Mouse (Mus musculus) liver, embryonic 11.5 days (tissue): ENCODE results near the gene Slc25a23. TPM values are rescaled to one million over a fixed set of nuclear protein-coding genes. Genes with fewer than 3 reads are reported as not detected.
A peak's percentile ranks its signal among the peaks of the same experiment; 100 is the strongest.

Experiments used
- ATAC-seq: fragments of 200-750 bp; cut with Nextera tagmentation; replicated peaks from 2 replicates; pipeline ENCODE4 v1.8.0; 2017; ENCODE audit warnings: moderate number of reproducible peaks, mild to moderate bottlenecking, moderate TSS enrichment, moderate library complexity; ENCODE audit not compliant: low FRiP score
- DNase-seq: peaks from one replicate; pipeline ENCODE4 v3.0.0-alpha.2; 2017; ENCODE audit warnings: low spot score
- H3K27ac ChIP-seq: fragments of 300-500 bp; sonication (generic); 2 replicates; pipeline ENCODE4 v1.5.1; 2014; ENCODE audit warnings: mild to moderate bottlenecking, low read depth, low read length, control low read depth
- H3K27me3 ChIP-seq: fragments of 300-500 bp; sonication (generic); replicated peaks from 2 replicates; pipeline ENCODE4 v1.6.1; 2014; ENCODE audit warnings: low read length, mixed read lengths; ENCODE audit not compliant: control insufficient read depth, insufficient read depth
- H3K36me3 ChIP-seq: fragments of 300-500 bp; sonication (generic); 2 replicates; pipeline ENCODE4 v1.6.1; 2014; ENCODE audit warnings: mild to moderate bottlenecking, low read length, moderate library complexity, mixed read lengths; ENCODE audit not compliant: control insufficient read depth, insufficient read depth
- H3K4me1 ChIP-seq: fragments of 300-500 bp; sonication (generic); replicated peaks from 2 replicates; pipeline ENCODE4 v1.6.1; 2014; ENCODE audit warnings: low read length, mixed read lengths; ENCODE audit not compliant: control insufficient read depth, insufficient read depth
- H3K4me2 ChIP-seq: fragments of 300-500 bp; sonication (generic); 2 replicates; pipeline ENCODE4 v1.6.1; 2014; ENCODE audit warnings: mild to moderate bottlenecking, control low read depth, moderate library complexity
- H3K4me3 ChIP-seq: fragments of 300-500 bp; sonication (generic); 2 replicates; pipeline ENCODE4 v1.5.1; 2014; ENCODE audit warnings: low read depth, low read length, control low read depth
- H3K9ac ChIP-seq: fragments of 300-500 bp; sonication (generic); 2 replicates; pipeline ENCODE4 v1.6.1; 2014; ENCODE audit warnings: low read depth, low read length, control low read depth
- H3K9me3 ChIP-seq: fragments of 300-500 bp; sonication (generic); 2 replicates; pipeline ENCODE4 v1.6.1; 2016; ENCODE audit warnings: low read length, inconsistent platforms, mixed read lengths; ENCODE audit not compliant: control insufficient read depth
- WGBS: fragments of 180-500 bp; shearing (Covaris S2); extraction: QIAGEN DNeasy Blood & Tissue Kit; methylation state at CpG from one replicate; pipeline ENCODE4 v1.1.7; 2014; 5-methylcytosine and 5-hydroxymethylcytosine counted together
- polyA plus RNA-seq: library from polyadenylated mRNA; unstranded; fragments of >200 nt; fragmentation: Nextera tagmentation; extraction: Ambion mirVana; gene quantifications from 2 replicates; pipeline ENCODE4 v1.2.1, GENCODE M21; 2014

The Slc25a23 gene
- polyA plus RNA-seq, 1 experiment from 2014 or later: 6.3 TPM

DNA sequence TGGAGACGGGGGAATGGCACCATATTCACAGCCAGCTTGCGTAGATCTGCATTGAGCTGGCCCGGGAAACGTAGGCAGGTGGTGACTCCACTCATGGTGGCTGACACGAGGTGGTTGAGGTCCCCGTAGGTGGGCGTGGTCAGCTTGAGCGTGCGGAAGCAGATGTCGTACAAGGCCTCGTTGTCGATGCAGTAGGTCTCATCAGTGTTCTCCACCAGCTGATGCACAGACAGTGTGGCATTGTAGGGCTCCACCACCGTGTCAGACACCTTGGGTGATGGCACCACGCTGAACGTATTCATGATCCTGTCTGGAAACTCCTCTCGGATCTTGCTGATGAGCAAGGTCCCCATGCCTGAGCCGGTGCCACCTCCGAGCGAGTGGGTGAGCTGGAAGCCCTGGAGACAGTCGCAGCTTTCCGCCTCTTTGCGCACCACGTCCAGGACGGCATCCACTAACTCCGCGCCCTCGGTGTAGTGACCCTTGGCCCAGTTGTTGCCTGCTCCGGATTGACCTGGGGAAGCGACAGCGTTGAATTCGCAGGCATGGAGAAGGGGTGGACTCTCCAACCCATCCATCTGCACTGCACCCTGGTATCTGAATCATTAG lies 21.7 kb upstream of the Slc25a23 start:
- Histone ChIP-seq H3K27me3 (0 out of 2 replicates have a peak, but pooled peaks cover 3% of the 10 kb centered on the region), H3K4me1 (peaks cover 6% of the 10 kb centered on the region; the same call in 1 of the 2 replicates), H3K27ac (no peak overlapping the region), H3K36me3 (no peaks in the 10 kb centered on the region), H3K4me2 (no peak overlapping the region), H3K4me3 (no peak overlapping the region), H3K9ac (no peak overlapping the region), H3K9me3 (no peaks in the 10 kb centered on the region)
- no peak for ATAC-seq
- 90% methylated on average over 31 of the region's 31 CpGs for WGBS
- no peak for DNase-seq

DNA sequence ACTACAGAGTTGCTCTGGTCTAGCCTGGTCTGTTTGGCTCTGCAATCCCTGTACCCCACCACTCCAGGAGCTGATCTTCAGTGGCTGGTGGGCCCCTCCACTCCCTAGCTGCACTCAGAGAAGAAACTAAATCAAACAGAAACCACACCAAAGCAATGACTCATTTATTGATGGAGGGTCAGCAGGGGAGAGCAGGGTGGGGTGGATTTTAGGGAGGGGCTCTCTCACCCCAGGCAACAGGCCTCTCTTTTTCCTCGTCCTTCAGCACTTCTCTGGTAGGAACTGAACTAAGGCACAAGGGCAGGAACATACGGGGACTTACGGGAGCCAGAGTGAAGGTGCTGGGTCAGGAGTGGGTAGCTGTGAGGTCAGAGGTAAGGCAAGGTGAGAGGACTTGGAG lies 20.3 kb upstream of the Slc25a23 start:
- 65% methylated on average over 3 of the region's 3 CpGs for WGBS
- H3K9ac ChIP-seq: no peak overlapping the region
- no peak for ATAC-seq
- H3K36me3 ChIP-seq: no peaks in the 10 kb centered on the region
- DNase-seq: no peak
- H3K4me3 ChIP-seq: no peak overlapping the region
- H3K4me1 ChIP-seq: peaks cover 6% of the 10 kb centered on the region; the same call in 1 of the 2 replicates
- H3K4me2 ChIP-seq: no peak overlapping the region
- H3K9me3 ChIP-seq: no peaks in the 10 kb centered on the region
- H3K27me3 ChIP-seq: no peaks in the 10 kb centered on the region
- H3K27ac ChIP-seq: no peak overlapping the region

DNA sequence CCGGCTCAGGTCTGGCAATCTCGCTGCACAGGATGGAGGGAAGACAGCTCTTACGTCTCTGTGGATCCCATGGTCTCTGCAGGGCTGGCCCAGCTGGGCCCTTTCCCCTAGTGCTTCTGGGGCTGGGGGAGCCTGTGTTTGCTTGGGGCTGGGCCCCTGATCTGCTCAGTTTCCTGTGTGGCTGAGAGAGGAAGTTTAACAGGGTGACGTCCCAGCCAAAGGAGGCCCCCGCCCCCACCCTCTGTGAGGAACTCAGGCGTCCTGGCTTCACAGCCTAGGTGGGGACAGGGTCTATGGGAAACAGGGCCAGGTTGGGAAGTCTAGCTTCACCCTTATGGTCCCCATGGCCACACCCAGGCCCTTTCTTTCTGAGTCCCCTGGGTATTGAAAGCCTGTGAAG lies 18.7 kb upstream of the Slc25a23 start, which contains the start of gene Dennd1c:
Gene Dennd1c, minus strand, starts transcription at position 179 of the 400 bp plus-strand sequence.
- Histone ChIP-seq H3K36me3 (no peaks in the 10 kb centered on the region), H3K27me3 (no peaks in the 10 kb centered on the region), H3K4me1 (peaks cover 6% of the 10 kb centered on the region; the same call in 1 of the 2 replicates), H3K9ac (0 out of 2 replicates have a peak within 1 kb of the TSS, but pooled peaks have one; percentile 1), H3K4me2 (peak within 1 kb of the TSS; percentile 26), H3K4me3 (no peak within 1 kb of the TSS), H3K9me3 (no peaks in the 10 kb centered on the region), H3K27ac (no peak within 1 kb of the TSS)
- ATAC-seq (peak; percentile 38), DNase-seq (no peak)
- WGBS: 25% methylated on average over 6 of the region's 6 CpGs

DNA sequence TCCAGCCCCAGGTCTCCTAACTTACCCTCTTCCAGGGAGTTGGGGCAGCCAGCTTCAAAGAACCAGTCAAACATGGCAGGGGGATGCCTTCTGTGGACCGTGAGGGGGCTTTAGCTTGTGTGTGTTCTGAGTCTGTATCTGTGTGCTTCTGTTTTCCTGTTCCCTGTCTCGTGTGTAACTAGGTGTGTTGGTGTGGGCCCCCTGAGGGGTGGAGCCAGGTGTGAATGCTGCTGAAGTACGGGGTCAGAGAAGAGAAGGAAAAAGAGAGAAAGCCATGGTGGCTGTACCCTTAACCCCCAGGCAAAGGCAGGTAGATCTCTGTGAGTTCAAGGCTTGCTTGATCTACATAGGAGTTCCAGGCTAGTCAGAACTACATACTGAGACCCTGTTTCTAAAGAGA lies 17.3 kb upstream of the Slc25a23 start:
- WGBS: 54% methylated on average over 3 of the region's 3 CpGs

DNA sequence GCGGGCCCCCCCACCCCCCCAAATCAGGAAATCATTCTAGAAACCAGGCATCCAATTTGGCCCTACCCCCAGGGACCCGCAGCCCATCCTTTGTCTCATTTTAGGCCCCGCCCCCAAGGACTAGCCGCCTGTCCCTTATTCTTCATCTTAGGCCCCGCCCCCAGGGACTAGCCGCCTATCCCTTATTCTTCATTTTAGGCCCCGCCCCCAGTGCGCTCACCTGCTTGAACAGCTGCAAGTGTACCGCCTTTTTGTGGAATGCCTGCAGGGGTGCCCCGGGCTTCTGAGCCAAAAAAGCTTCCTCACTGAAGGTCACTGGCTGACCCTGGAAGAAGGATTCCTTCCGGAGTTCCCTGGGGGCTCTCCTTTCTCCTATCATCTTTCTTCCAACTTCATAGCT lies 11.0 kb upstream of the Slc25a23 start:
- Histone ChIP-seq H3K4me3 (no peak overlapping the region), H3K27ac (no peak overlapping the region), H3K9me3 (no peaks in the 10 kb centered on the region), H3K4me2 (peak overlapping the region; percentile 22; the same call in 1 of the 2 replicates), H3K27me3 (no peaks in the 10 kb centered on the region), H3K4me1 (no peaks in the 10 kb centered on the region; the same call in 1 of the 2 replicates), H3K36me3 (no peaks in the 10 kb centered on the region), H3K9ac (no peak overlapping the region)
- DNase-seq: no peak
- no peak; the same call in 1 of the 2 replicates for ATAC-seq
- WGBS: 12% methylated on average over 11 of the region's 11 CpGs

More for the DNA sequence above, 17.3 kb upstream of the Slc25a23 start:
- Histone ChIP-seq H3K4me1 (peaks cover 6% of the 10 kb centered on the region; the same call in 1 of the 2 replicates), H3K9me3 (no peaks in the 10 kb centered on the region), H3K27ac (no peak overlapping the region), H3K27me3 (no peaks in the 10 kb centered on the region), H3K36me3 (no peaks in the 10 kb centered on the region), H3K9ac (no peak overlapping the region), H3K4me3 (no peak overlapping the region), H3K4me2 (no peak overlapping the region)
- no peak for DNase-seq
- no peak for ATAC-seq

DNA sequence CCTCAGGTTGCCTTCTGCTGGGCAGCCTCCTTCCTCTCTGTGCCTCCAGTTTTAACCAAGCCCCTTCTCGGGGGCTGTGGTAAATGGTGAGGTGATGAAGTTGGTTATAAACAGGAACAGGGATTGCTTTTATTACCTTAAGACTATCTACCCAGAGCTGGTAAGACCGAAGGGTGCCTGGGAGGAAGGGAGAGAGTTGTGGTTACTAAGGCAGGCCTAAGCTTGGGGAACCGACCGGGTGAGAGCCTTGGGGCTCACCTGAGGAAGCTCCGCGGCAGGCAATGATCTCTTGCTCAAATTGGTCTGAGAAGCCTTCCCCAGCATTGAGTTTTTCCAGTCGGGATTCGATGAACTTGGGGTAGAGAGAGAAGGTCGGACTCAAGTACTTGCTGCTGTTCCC lies 10.6 kb upstream of the Slc25a23 start:
- Histone ChIP-seq H3K9ac (no peak overlapping the region), H3K9me3 (no peaks in the 10 kb centered on the region), H3K36me3 (no peaks in the 10 kb centered on the region), H3K27me3 (no peaks in the 10 kb centered on the region), H3K4me1 (no peaks in the 10 kb centered on the region; the same call in 1 of the 2 replicates), H3K27ac (no peak overlapping the region), H3K4me2 (peak overlapping the region; percentile 18; the same call in 1 of the 2 replicates), H3K4me3 (no peak overlapping the region)
- ATAC-seq: no peak
- DNase-seq: no peak
- 16% methylated on average over 9 of the region's 9 CpGs for WGBS

DNA sequence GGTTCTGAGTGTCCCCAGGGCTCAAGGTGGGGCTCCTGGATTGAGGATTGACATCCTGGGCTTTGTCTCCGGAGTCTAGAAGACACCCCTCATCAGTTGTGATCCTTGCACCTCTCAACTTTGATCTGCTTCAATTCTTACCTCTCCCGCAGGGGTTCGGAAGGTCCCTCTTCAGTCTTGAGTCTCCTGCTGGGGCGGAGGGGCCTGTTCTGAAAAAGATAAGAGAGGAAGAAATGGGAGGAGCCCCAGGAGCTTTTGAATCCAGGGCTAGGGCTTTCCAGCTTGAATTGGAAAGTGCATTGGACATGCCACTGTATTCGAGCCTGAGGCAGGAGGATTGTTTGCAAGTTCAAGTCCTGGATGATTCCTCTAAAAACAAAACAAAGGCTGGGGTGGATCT lies 7.2 kb upstream of the Slc25a23 start:
- ATAC-seq: peak; percentile 32; the same call in 1 of the 2 replicates
- Histone ChIP-seq H3K9me3 (no peaks in the 10 kb centered on the region), H3K36me3 (no peaks in the 10 kb centered on the region), H3K4me2 (no peak overlapping the region), H3K9ac (no peak overlapping the region), H3K4me3 (no peak overlapping the region), H3K4me1 (peaks cover 8% of the 10 kb centered on the region), H3K27me3 (peaks cover 23% of the 10 kb centered on the region), H3K27ac (no peak overlapping the region)
- no peak for DNase-seq
- WGBS: 35% methylated on average over 5 of the region's 5 CpGs

DNA sequence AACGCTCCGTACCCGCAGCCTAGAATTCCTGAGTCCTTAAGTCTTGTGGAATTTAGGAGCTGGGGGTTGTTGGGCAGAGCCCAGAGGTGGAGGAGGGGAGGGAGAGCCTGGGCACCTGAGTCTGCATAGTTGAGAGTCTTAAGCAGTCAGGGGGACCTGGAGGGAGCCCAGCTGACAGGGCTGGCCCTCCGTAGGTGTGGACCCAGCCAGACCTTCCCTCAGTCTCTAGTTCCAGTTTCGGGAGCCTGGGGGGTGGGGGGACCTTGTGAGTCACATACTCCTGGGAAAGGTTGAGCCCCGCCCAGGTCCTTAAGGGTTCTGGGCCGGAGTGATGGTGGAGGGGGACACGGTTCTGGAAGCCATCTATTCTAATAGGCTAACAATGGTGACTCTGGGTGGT lies 3.4 kb upstream of the Slc25a23 start:
- Histone ChIP-seq H3K4me2 (peak overlapping the region; percentile 16; the same call in 1 of the 2 replicates), H3K36me3 (no peaks in the 10 kb centered on the region), H3K27ac (no peak overlapping the region), H3K4me3 (no peak overlapping the region), H3K4me1 (peaks cover 26% of the 10 kb centered on the region), H3K27me3 (peaks cover 39% of the 10 kb centered on the region), H3K9ac (no peak overlapping the region), H3K9me3 (no peaks in the 10 kb centered on the region)
- no peak for ATAC-seq
- WGBS: 22% methylated on average over 8 of the region's 8 CpGs
- DNase-seq: no peak

DNA sequence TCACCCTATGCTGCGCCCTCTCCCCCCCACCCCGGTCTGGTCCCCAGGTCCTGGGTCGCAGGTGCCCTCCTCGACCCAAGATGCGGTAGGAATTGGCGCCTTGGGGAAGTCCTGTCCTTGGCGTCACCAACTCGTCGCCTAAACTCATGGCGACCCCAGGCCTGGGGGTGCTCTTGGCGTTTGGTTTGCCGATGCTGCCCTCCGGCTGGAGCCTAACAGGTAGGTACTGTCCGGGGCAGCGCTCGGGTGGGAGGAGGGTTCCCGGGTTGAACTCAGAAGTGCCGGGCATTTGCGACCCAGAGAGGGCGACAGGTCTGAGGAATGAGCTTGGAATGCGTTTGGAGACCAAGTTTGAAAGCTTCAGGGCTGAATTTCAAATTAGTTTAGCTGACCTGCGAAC lies 2.9 kb upstream of the Slc25a23 start:
- peaks cover 26% of the 10 kb centered on the region for H3K4me1 ChIP-seq

More for the DNA sequence above, 2.9 kb upstream of the Slc25a23 start:
- Histone ChIP-seq H3K4me3 (peak overlapping the region; percentile 49), H3K4me2 (peak overlapping the region; percentile 97), H3K36me3 (no peaks in the 10 kb centered on the region), H3K27ac (no peak overlapping the region), H3K27me3 (peaks cover 39% of the 10 kb centered on the region), H3K9me3 (no peaks in the 10 kb centered on the region), H3K9ac (no peak overlapping the region)
- DNase-seq (no peak), ATAC-seq (no peak)
- 4% methylated on average over 22 of the region's 22 CpGs for WGBS
